Mouse (Mus musculus): ENCODE results near the gene Sez6.

DNA sequence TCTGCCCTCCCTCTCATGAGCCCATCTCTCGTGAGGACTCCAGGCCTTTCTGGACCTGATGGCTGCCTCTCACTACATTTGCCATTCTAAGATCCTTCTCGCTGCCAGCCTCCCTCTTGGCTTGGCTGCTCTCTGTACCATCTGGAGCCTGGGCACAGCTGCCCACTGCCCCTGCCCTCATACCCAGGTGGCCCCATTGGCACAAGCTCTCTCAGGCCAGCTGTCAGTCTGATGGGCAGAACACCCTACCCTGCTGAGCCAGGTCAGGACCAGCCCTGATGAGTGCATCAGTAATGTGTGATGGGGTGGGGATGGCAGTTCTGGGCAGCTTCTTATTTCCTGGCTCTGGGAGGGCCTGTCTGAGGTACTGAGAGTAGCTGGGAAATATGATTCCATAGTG is 27.7 kb downstream of the Sez6 start:
- TF ChIP-seq CTCF (IDR thresholded peaks at IDR 0.05; ENCODE audit: low read depth, low read length) (no peak), POLR2A (IDR thresholded peaks at IDR 0.05; ENCODE audit: extremely low read depth, insufficient read depth, low read length) (no peak)

Measured in liver, adult 2 months (tissue).